Mouse (Mus musculus): ENCODE results near the gene Plk5. TPM values are rescaled to one million over a fixed set of nuclear protein-coding genes. Genes with fewer than 3 reads are reported as not detected.
"Not testable (repeated sequence)": the region's sequence is repeated elsewhere in the genome, so short reads cannot be mapped to it uniquely, and the experiment has no call there.

The Plk5 gene
- total RNA-seq, 1 experiment from 2014 or later: not detected

DNA sequence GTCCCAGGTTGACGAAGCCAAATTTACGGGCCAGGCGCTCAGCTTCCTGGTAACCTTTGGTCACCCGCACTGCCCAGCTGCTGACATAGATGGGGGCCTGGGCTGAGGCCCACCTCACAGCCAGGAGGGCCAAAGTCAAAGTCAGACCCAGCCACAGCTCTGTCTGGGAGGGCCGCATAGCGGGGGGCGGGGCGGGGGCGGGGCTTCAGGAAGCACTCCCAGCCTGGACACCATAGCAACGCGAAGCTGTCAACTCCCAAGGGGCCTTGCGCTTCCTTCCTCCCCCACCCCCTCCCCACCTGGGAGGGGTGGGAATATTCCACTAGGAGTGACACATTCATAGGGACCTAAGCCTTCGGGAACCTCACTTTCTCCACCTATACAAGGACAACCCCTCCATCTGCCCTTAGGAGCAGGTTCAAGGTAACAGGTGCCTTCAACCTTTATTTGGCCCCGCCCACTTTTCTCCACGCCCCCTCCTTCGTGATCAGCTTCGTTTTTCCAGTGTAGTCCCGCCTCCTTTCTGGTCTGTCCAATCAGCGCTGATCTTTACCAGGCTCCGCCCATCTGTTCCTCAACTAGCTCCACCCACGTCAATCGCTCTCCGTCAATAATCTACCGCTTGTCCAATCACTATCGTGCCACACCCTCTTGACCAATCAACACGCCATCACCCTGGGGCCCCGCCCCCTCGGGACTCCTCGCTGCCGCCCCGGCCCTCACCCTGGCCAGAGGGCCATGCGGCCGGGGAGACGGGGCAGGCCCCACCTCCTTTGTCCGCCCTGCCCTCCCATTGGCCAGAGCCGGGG, 26.8 kb upstream of the Plk5 start, which contains the start of the genes Pcsk4 and Reep6:
Gene Pcsk4, minus strand, starts transcription at position 226 of the 809 bp plus-strand sequence.
Gene Reep6, plus strand, starts transcription at position 681 of the 809 bp plus-strand sequence.
- peak; percentile 90 to 92 for ATAC-seq (replicated peaks in 1 of 2; ENCODE audit: insufficient read depth in 1 of 2, low FRiP score in 2 of 2, low TSS enrichment in 1 of 2, low read depth in 1 of 2, poor library complexity in 2 of 2, severe bottlenecking in 2 of 2)

DNA sequence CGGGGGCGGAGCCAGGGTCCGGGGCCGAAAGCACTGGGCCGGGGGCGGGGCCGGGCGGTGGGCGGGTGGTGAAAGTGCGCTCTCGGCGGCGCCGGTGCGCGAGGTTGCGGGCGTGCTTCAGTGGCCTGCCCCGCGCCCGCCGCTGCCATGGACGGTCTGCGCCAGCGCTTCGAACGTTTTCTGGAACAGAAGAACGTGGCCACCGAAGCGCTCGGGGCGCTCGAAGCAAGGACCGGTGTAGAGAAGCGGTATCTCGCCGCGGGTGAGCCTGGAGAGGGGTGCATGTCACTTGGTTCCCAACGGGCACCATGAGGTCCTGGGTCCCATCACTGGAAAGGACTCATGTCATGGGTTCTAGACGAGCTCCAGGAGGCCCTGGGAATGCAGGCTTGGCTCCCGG, 26.2 kb upstream of the Plk5 start:
- no peak; a peak in 1 of 4 replicates for ATAC-seq (replicated peaks in 1 of 2; ENCODE audit: insufficient read depth in 1 of 2, low FRiP score in 2 of 2, low TSS enrichment in 1 of 2, low read depth in 1 of 2, poor library complexity in 2 of 2, severe bottlenecking in 2 of 2)

DNA sequence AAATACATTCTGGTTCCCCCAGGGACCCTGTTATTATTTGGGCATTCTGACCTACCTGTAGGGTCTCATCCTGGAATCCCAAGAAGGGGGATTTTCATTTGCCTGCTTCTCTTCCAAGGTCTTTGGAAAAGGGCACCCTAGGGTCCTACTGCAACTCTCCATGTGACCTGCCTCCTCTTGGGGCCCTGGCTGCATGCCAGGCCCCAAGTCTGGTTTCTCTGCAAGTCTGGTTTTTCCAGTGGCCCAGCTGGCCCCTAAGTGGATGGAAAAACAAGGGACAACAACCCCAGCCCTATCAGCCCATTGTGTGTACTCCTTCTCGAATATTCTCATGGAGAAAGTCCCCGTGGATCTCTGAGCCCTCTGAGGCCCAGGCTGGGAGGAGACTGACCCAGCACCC, 25.4 kb upstream of the Plk5 start:
- ATAC-seq (replicated peaks in 1 of 2; ENCODE audit: insufficient read depth in 1 of 2, low FRiP score in 2 of 2, low TSS enrichment in 1 of 2, low read depth in 1 of 2, poor library complexity in 2 of 2, severe bottlenecking in 2 of 2): no peak

GRCm38 (mm10) chr10:80331636-80332524, 24.4 kb upstream of the Plk5 start:
- ATAC-seq (replicated peaks in 1 of 2; ENCODE audit: insufficient read depth in 1 of 2, low FRiP score in 2 of 2, low TSS enrichment in 1 of 2, low read depth in 1 of 2, poor library complexity in 2 of 2, severe bottlenecking in 2 of 2): no peak

- no peak for ATAC-seq (replicated peaks in 1 of 2; ENCODE audit: insufficient read depth in 1 of 2, low FRiP score in 2 of 2, low TSS enrichment in 1 of 2, low read depth in 1 of 2, poor library complexity in 2 of 2, severe bottlenecking in 2 of 2)
Measured at GRCm38 (mm10) chr10:80332525-80332989, 23.7 kb upstream of the Plk5 start.

- ATAC-seq (replicated peaks in 1 of 2; ENCODE audit: insufficient read depth in 1 of 2, low FRiP score in 2 of 2, low TSS enrichment in 1 of 2, low read depth in 1 of 2, poor library complexity in 2 of 2, severe bottlenecking in 2 of 2): no peak
Measured at GRCm38 (mm10) chr10:80336263-80336662, 20.0 kb upstream of the Plk5 start.

DNA sequence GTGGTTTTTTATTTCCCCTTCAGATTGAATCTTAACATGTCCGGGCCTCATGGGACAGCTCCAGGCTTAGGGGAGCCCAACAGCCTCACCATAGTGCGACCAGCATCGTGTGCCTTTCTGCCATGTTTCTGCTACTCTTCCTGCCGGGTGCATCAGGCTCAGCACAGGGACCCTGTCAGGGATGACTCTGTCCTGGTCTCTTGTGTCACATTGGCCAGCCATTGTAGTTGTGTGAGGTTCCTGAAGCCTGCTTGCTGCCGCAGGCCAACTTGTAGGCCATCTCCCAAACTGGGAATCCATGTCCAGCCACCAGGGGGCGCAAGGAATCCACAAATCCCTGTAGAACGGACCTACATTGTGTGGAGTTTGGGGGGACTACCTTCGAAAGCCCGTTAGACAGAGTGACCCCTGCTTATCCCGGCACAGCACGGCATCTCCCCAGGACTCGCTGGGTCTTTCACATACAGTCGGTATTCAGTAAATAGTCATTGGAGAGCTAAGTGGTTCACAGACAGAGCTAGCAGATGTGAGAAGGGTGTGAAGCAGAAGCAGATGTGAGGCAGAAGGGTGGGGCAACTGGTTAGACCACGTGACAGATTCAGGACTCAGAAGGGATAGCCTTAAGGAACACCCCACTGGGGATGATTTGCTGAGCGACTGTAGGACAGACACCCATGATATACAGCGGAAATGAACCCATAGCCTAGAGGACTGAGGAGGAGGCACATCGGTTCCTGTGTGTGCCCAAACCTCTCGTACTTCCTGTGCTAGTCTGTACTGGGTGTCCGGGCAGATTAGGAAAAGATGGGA, 16.1 kb upstream of the Plk5 start:
- peak; percentile 49 to 58; a peak in 3 of 4 replicates for ATAC-seq (replicated peaks in 1 of 2; ENCODE audit: insufficient read depth in 1 of 2, low FRiP score in 2 of 2, low TSS enrichment in 1 of 2, low read depth in 1 of 2, poor library complexity in 2 of 2, severe bottlenecking in 2 of 2)

GRCm38 (mm10) chr10:80341026-80341425, 15.2 kb upstream of the Plk5 start:
- no peak for ATAC-seq (replicated peaks in 1 of 2; ENCODE audit: insufficient read depth in 1 of 2, low FRiP score in 2 of 2, low TSS enrichment in 1 of 2, low read depth in 1 of 2, poor library complexity in 2 of 2, severe bottlenecking in 2 of 2)

DNA sequence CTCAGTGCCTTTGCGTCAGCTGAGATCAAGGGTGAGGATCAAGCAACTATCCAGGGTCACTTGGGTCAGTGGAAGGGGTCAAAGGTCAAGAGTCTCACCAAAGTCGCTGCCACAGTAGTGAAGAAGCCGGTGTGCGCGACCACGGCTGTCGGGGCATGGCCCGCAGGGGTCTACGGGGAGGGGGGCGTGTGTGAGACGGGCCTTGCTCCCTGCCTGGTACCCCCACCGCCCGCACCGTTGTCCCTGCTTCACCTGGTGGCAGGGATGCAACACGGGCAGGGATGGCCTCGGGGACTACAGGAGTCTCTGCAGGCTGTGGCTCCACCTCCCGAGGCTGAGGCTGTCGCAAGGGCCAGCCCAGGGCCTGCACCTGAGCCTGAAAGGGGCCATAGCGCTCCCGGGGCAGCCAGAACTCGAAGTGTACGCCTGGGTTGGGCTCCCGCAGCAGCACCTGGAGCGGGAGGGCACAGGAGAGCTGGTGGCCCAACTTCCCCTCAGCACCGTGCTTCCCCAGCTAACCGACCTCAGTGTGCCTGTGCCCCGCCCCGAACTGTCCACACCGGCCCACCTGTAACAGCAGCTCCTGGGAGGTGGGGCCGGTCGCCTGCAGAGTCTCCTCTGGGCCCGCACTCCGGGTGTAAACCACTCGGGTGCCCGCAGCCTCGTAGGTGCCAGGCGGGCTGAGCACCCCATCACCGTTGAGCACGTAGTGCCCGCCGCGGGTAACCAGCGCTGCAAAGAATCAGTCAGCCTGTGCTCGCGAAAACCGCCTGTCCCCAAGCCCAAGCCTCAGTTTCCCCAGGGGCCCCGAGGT, 14.6 kb upstream of the Plk5 start:
- peak in 1 of 2 experiments; percentile 18; a peak in 1 of 4 replicates for ATAC-seq (replicated peaks in 1 of 2; ENCODE audit: insufficient read depth in 1 of 2, low FRiP score in 2 of 2, low TSS enrichment in 1 of 2, low read depth in 1 of 2, poor library complexity in 2 of 2, severe bottlenecking in 2 of 2)

- ATAC-seq (replicated peaks in 1 of 2; ENCODE audit: insufficient read depth in 1 of 2, low FRiP score in 2 of 2, low TSS enrichment in 1 of 2, low read depth in 1 of 2, poor library complexity in 2 of 2, severe bottlenecking in 2 of 2): no peak
Measured at GRCm38 (mm10) chr10:80342305-80342748, 13.9 kb upstream of the Plk5 start.

- ATAC-seq (replicated peaks in 1 of 2; ENCODE audit: insufficient read depth in 1 of 2, low FRiP score in 2 of 2, low TSS enrichment in 1 of 2, low read depth in 1 of 2, poor library complexity in 2 of 2, severe bottlenecking in 2 of 2): peak; percentile 19 to 29; a peak in 2 of 4 replicates
Measured at GRCm38 (mm10) chr10:80342749-80343424, 13.4 kb upstream of the Plk5 start.

DNA sequence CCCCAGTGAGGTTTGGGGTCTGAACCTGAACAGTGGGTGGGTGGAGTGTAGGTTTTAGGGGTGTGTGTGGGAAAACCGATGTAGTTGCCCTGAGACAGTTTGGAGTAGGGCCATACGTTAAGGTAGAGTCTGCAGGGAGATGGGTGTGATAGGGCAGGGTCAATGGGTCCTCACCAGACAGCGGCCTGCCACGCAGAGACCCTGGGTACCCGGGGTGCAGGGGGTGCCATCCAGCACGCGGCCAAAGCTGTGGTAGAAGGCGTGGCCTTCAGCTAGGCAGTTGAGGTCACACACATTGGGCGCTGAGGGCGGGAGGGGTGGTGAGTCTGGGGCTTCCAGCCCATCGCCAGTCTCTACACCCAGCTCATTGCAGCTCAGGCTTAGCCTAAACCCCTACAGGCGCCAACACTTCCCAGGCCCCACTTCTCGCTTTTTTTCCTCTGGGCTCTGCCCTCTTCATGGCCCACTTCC, 12.8 kb upstream of the Plk5 start:
- no peak for ATAC-seq (replicated peaks in 1 of 2; ENCODE audit: insufficient read depth in 1 of 2, low FRiP score in 2 of 2, low TSS enrichment in 1 of 2, low read depth in 1 of 2, poor library complexity in 2 of 2, severe bottlenecking in 2 of 2)

GRCm38 (mm10) chr10:80344131-80344661, 12.1 kb upstream of the Plk5 start:
- ATAC-seq (replicated peaks in 1 of 2; ENCODE audit: insufficient read depth in 1 of 2, low FRiP score in 2 of 2, low TSS enrichment in 1 of 2, low read depth in 1 of 2, poor library complexity in 2 of 2, severe bottlenecking in 2 of 2): no peak

GRCm38 (mm10) chr10:80345122-80345521, 11.1 kb upstream of the Plk5 start:
- ATAC-seq (replicated peaks in 1 of 2; ENCODE audit: insufficient read depth in 1 of 2, low FRiP score in 2 of 2, low TSS enrichment in 1 of 2, low read depth in 1 of 2, poor library complexity in 2 of 2, severe bottlenecking in 2 of 2): no peak

- not testable (repeated sequence) for ATAC-seq (replicated peaks in 1 of 2; ENCODE audit: insufficient read depth in 1 of 2, low FRiP score in 2 of 2, low TSS enrichment in 1 of 2, low read depth in 1 of 2, poor library complexity in 2 of 2, severe bottlenecking in 2 of 2)
Measured at GRCm38 (mm10) chr10:80345929-80346328, 10.3 kb upstream of the Plk5 start.

Data from hematopoietic stem cell, adult 5-6 weeks (primary cell).